Mouse (Mus musculus) heart, embryonic 11.5 days (tissue): ENCODE measurements around the gene Cnpy2. TPM values are rescaled to one million over a fixed set of nuclear protein-coding genes. Genes with fewer than 3 reads are reported as not detected.
"Not testable (repeated sequence)": the region's sequence is repeated elsewhere in the genome, so short reads cannot be mapped to it uniquely, and the experiment has no call there.

Experiments used
- ATAC-seq: fragments of 200-750 bp; cut with Nextera tagmentation; replicated peaks from 2 replicates; pipeline ENCODE4 v1.8.0; 2017; ENCODE audit warnings: moderate library complexity; ENCODE audit not compliant: insufficient number of reproducible peaks, low FRiP score, low TSS enrichment
- H3K27ac ChIP-seq: fragments of 300-500 bp; sonication (generic); 2 replicates; pipeline ENCODE4 v1.5.1; 2014; ENCODE audit warnings: mild to moderate bottlenecking, low read depth, low read length
- H3K27me3 ChIP-seq: fragments of 300-500 bp; sonication (generic); 2 replicates; pipeline ENCODE4 v1.6.1; 2014; ENCODE audit warnings: mild to moderate bottlenecking, low read length, mixed read lengths; ENCODE audit not compliant: control insufficient read depth, insufficient read depth
- H3K36me3 ChIP-seq: fragments of 300-500 bp; sonication (generic); 2 replicates; pipeline ENCODE4 v1.6.1; 2014; ENCODE audit warnings: mild to moderate bottlenecking, low read length, moderate library complexity, mixed read lengths; ENCODE audit not compliant: control insufficient read depth, insufficient read depth
- H3K4me1 ChIP-seq: fragments of 300-500 bp; sonication (generic); 2 replicates; pipeline ENCODE4 v1.6.1; 2014; ENCODE audit warnings: low read length; ENCODE audit not compliant: control insufficient read depth, insufficient read depth
- H3K4me2 ChIP-seq: fragments of 300-500 bp; sonication (generic); 2 replicates; pipeline ENCODE4 v1.6.1; 2014; ENCODE audit warnings: mild to moderate bottlenecking, moderate library complexity
- H3K4me3 ChIP-seq: fragments of 300-500 bp; sonication (generic); 2 replicates; pipeline ENCODE4 v1.5.1; 2014; ENCODE audit warnings: low read depth, low read length
- H3K9ac ChIP-seq: fragments of 300-500 bp; sonication (generic); 2 replicates; pipeline ENCODE4 v1.6.1; 2014; ENCODE audit warnings: mild to moderate bottlenecking, low read depth, low read length, moderate library complexity
- H3K9me3 ChIP-seq: fragments of 300-500 bp; sonication (generic); replicated peaks from 2 replicates; pipeline ENCODE4 v1.6.1; 2016; ENCODE audit warnings: low read length; ENCODE audit not compliant: control insufficient read depth
- WGBS: fragments of 180-500 bp; shearing (Covaris S2); extraction: QIAGEN DNeasy Blood & Tissue Kit; methylation state at CpG from one replicate; pipeline ENCODE4 v1.1.7; 2014; ENCODE audit not compliant: insufficient replicate concordance; 5-methylcytosine and 5-hydroxymethylcytosine counted together
- polyA plus RNA-seq: library from polyadenylated mRNA; unstranded; fragments of >200 nt; fragmentation: Nextera tagmentation; extraction: Ambion mirVana; gene quantifications from 2 replicates; pipeline ENCODE4 v1.2.1, GENCODE M21; 2014

Gene Cnpy2
- polyA plus RNA-seq, 1 experiment from 2014 or later = 206 TPM

DNA sequence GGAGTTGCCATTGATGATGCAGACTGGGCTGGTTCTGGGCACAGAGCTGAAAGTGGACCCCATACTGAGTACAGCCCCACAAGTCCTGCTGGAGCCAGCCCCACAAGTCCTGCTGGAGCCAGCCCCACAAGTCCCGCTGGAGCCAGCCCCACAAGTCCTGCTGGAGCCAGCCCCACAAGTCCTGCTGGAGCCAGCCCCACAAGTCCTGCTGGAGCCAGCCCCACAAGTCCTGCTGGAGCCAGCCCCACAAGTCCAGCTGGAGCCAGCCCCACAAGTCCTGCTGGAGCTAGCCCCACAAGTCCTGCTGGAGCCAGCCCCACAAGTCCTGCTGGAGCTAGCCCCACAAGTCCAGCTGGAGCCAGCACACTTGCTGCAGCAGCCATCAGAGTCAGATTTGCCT lies 31.7 kb upstream of the Cnpy2 start:
- not testable (repeated sequence) for H3K4me1 ChIP-seq, H3K9me3 ChIP-seq, H3K27ac ChIP-seq, H3K9ac ChIP-seq, ATAC-seq, H3K36me3 ChIP-seq, H3K4me2 ChIP-seq, H3K4me3 ChIP-seq, H3K27me3 ChIP-seq
- WGBS = 60% methylated on average over 1 of the region's 1 CpGs

DNA sequence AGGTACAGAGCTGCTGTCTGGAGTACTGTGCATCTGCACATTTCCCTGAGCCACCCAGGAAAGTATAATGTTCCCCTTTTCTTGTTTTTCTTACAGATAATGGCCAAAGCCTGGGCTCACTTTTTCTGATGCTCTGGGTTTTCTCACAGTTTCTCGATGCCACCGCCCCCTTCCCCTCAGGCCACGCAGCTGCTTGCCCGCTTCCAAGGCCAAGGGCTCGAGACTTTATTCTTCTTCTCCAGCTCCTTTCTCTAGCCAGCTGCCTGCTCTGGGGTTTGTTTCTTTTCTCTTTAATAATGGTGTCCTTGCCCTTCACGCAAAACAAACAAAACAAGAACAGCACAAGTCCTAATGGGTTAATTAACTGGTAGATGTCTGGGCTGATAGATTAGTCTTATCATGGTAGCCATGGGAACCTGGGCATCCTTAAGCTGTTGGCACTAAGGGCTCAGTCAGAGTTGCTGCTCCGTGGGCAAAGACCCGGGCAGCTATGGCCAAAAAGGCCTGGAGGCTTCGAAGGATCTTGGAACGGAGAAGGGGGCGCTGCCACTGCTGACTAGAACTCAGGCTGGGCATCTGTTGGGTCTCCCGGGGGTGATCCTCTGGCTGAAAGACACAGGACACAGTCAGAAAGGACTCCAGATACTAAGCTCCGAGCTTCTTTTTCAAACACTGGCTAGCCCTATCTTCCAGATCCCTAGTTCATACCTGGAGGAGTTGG lies 25.7 kb upstream of the Cnpy2 start:
- Histone ChIP-seq H3K4me1 (peaks cover 13% of the 10 kb centered on the region), H3K27me3 (no peaks in the 10 kb centered on the region), H3K36me3 (0 out of 2 replicates have a peak, but pooled peaks cover 4% of the 10 kb centered on the region), H3K4me3 (no peak overlapping the region), H3K27ac (no peak overlapping the region), H3K9me3 (no peaks in the 10 kb centered on the region), H3K9ac (0 out of 2 replicates have a peak overlapping the region, but pooled peaks have one; percentile 10), H3K4me2 (no peak overlapping the region)
- ATAC-seq = no peak
- 68% methylated on average over 13 of the region's 13 CpGs for WGBS

DNA sequence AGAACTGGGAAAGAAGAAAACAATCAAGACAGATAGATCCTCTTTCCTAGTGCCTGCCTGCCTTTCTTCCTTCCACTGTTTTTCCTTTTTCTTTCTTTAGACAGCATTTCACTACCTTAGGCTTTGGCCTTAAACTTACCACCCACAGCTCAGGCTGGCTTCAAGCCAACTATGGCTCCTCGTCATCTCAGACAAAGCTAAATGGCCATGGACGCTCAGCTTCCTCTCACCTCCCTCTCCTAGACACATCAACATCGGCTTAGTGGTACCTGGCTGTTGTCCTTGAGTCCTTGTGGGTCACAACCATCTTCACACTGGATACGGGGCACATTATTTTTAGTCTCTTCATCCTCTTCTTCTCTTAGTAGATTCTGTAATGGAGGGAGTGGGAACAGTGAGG lies 25.0 kb upstream of the Cnpy2 start:
- 60% methylated on average over 4 of the region's 4 CpGs for WGBS
- no peaks in the 10 kb centered on the region for H3K9me3 ChIP-seq
- H3K27me3 ChIP-seq = no peaks in the 10 kb centered on the region
- H3K27ac ChIP-seq = peak overlapping the region; percentile 75
- ATAC-seq = no peak
- no peak overlapping the region for H3K4me3 ChIP-seq
- no peak overlapping the region for H3K9ac ChIP-seq
- H3K4me2 ChIP-seq = peak overlapping the region; percentile 27; the same call in 1 of the 2 replicates
- no peaks in the 10 kb centered on the region for H3K36me3 ChIP-seq
- H3K4me1 ChIP-seq = peaks cover 13% of the 10 kb centered on the region

- Histone ChIP-seq H3K27me3 (no peaks in the 10 kb centered on the region), H3K4me1 (peaks cover 17% of the 10 kb centered on the region), H3K4me3 (no peak overlapping the region), H3K9ac (0 out of 2 replicates have a peak overlapping the region, but pooled peaks have one; percentile 22), H3K4me2 (peak overlapping the region; percentile 27; the same call in 1 of the 2 replicates), H3K36me3 (no peaks in the 10 kb centered on the region), H3K27ac (peak overlapping the region; percentile 75), H3K9me3 (no peaks in the 10 kb centered on the region)
- WGBS = 58% methylated on average over 11 of the region's 11 CpGs
- peak; percentile 62; the same call in 1 of the 2 replicates for ATAC-seq
These were observed 24.6 kb upstream of the Cnpy2 start for GRCm38 (mm10) chr10:128297622-128298021.

DNA sequence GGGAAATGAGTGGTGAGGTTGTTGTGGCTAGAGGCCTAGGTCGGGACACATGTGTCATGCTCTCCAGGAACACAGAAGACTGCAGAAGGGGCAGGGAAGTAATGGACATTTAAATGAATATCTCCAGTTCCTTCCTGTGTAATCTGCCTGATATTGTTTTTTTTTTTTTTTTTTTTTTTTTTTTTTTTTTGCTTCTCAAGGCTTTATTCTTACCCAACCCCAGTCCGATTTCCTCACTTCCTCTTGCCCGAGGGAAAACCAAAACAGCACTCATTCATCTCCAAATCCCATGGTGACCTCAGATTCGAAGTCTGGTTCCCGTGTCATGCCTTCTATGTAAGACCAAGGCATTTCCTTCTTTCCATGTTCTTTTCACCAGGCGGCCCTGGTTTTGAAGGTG lies 24.0 kb upstream of the Cnpy2 start:
- Histone ChIP-seq H3K27me3 (no peaks in the 10 kb centered on the region), H3K4me3 (no peak overlapping the region), H3K9ac (no peak overlapping the region), H3K27ac (peak overlapping the region; percentile 75; the same call in 1 of the 2 replicates), H3K9me3 (no peaks in the 10 kb centered on the region), H3K4me1 (peaks cover 17% of the 10 kb centered on the region), H3K4me2 (no peak overlapping the region), H3K36me3 (no peaks in the 10 kb centered on the region)
- WGBS = 63% methylated on average over 6 of the region's 6 CpGs
- no peak for ATAC-seq

- Histone ChIP-seq H3K4me3 (no peak within 1 kb of the TSS), H3K4me1 (peaks cover 17% of the 10 kb centered on the region), H3K9ac (0 out of 2 replicates have a peak within 1 kb of the TSS, but pooled peaks have one; percentile 22), H3K36me3 (no peaks in the 10 kb centered on the region), H3K27me3 (no peaks in the 10 kb centered on the region), H3K27ac (peak within 1 kb of the TSS; percentile 75), H3K9me3 (no peaks in the 10 kb centered on the region), H3K4me2 (peak within 1 kb of the TSS; percentile 27; the same call in 1 of the 2 replicates)
- ATAC-seq = no peak
- 70% methylated on average over 11 of the region's 11 CpGs for WGBS
These were observed 23.5 kb upstream of the Cnpy2 start, which contains the start of gene Il23a for GRCm38 (mm10) chr10:128298702-128299171. Il23a (minus strand) TSS chr10:128298752.

DNA sequence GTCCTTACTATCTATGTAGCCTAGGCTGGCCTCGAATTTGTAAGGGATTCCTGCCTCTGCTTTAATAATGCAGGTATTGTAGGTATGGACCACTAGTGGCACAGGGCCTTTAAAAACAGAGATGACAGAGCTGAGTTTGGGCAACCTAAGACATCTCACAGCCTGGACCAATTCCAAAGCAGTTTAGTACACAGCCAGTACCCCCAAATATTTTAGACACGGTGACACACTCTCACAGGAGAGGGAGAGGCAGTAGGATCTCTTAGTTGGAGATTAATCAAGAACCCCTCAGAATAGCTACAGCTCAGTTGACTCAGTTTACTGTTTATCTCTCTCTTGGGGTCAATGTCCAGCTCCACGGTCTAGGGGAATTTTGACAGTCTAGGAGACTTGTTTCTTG lies 19.9 kb upstream of the Cnpy2 start:
- H3K36me3 ChIP-seq = no peaks in the 10 kb centered on the region
- H3K9me3 ChIP-seq = no peaks in the 10 kb centered on the region
- peak overlapping the region; percentile 69 for H3K4me3 ChIP-seq
- ATAC-seq = no peak
- no peaks in the 10 kb centered on the region for H3K27me3 ChIP-seq
- WGBS = 32% methylated on average over 3 of the region's 3 CpGs
- peak overlapping the region; percentile 94 for H3K9ac ChIP-seq
- H3K4me2 ChIP-seq = peak overlapping the region; percentile 80
- H3K4me1 ChIP-seq = peaks cover 15% of the 10 kb centered on the region
- peak overlapping the region; percentile 91 for H3K27ac ChIP-seq

DNA sequence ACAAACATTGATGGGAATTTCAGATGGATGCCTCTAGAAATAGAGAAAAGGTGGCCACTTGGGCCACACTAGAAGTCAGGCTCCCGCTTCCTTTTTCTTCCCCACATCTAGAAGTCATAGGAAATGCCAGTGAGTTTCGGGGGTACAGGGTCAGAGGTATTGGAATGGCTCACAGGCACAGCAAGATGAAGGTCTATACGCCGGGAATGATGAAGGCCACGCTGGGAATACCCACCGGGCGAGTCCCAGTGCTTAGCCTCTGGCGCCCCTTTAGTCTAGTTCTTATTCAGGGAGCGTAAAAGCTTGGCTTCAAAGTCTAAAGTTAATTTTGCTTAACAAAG lies 19.5 kb upstream of the Cnpy2 start:
- Histone ChIP-seq H3K4me2 (peak overlapping the region; percentile 80), H3K27ac (peak overlapping the region; percentile 91), H3K36me3 (no peaks in the 10 kb centered on the region), H3K9me3 (no peaks in the 10 kb centered on the region), H3K4me3 (peak overlapping the region; percentile 69), H3K9ac (peak overlapping the region; percentile 94), H3K27me3 (no peaks in the 10 kb centered on the region), H3K4me1 (peaks cover 11% of the 10 kb centered on the region)
- under 1% methylated on average over 9 of the region's 9 CpGs for WGBS
- ATAC-seq = 0 out of 2 replicates have a peak, but pooled peaks have one; percentile 2
